Mouse (Mus musculus) E14TG2a.4 (cell line): ENCODE data around the gene Ssna1.

ENCODE experiments used
- CTCF ChIP-seq: conservative IDR thresholded peaks from 2 replicates; pipeline ENCODE4 v1.5.1; 2014; ENCODE audit warnings: low read length
- NANOG ChIP-seq: IDR thresholded peaks from 2 replicates; pipeline ENCODE4 v1.6.1; 2014; ENCODE audit warnings: borderline replicate concordance, low read length, mixed read lengths

- TF ChIP-seq CTCF, result no peak
- TF ChIP-seq NANOG, result no peak
These were observed 30.1 kb downstream of the Ssna1 start, which contains the start of the genes Rnf208 and Cysrt1 for GRCm38 (mm10) chr2:25242101-25242506.
